Mouse (Mus musculus) adrenal gland, adult 18-20 months (tissue): ENCODE results near the gene Cdpf1. TPM values are rescaled to one million over a fixed set of nuclear protein-coding genes. Genes with fewer than 3 reads are reported as not detected.

Source experiments
- DNase-seq, 2 experiments: peaks; one replicate each; pipeline ENCODE4 v3.0.0; 2021 to 2022; ENCODE audit warnings: low spot score in 2 of 2
- long read RNA-seq, 2 experiments: library from polyadenylated mRNA; stranded (forward); transcript quantifications; one replicate each; pipeline ENCODE4 v2.0.0; 2021
- total RNA-seq, 2 experiments: library from RNA; stranded (reverse); gene quantifications; 1 replicate in 1 of 2; 2 replicates in 1 of 2; pipeline ENCODE4 v1.2.3; 2021

The Cdpf1 gene
- total RNA-seq: 10 to 100 TPM; 18.8 to 26.6 TPM
- long read RNA-seq, experiment 1, partial matches to known transcripts: 1 of 7 reads
- long read RNA-seq, experiment 1, other reads (novel, unspliced or antisense): 1 of 7 reads
- long read RNA-seq, experiment 2, transcript Cdpf1-205 (4 exons, 566 nt): major isoform, 7 of 23 reads
- long read RNA-seq, experiment 2, transcript Cdpf1-201 (5 exons, 997 nt): minor isoform, 6 of 23 reads
- long read RNA-seq, experiment 2, partial matches to known transcripts: 5 of 23 reads
- long read RNA-seq, experiment 2, other reads (novel, unspliced or antisense): 2 of 23 reads

DNA sequence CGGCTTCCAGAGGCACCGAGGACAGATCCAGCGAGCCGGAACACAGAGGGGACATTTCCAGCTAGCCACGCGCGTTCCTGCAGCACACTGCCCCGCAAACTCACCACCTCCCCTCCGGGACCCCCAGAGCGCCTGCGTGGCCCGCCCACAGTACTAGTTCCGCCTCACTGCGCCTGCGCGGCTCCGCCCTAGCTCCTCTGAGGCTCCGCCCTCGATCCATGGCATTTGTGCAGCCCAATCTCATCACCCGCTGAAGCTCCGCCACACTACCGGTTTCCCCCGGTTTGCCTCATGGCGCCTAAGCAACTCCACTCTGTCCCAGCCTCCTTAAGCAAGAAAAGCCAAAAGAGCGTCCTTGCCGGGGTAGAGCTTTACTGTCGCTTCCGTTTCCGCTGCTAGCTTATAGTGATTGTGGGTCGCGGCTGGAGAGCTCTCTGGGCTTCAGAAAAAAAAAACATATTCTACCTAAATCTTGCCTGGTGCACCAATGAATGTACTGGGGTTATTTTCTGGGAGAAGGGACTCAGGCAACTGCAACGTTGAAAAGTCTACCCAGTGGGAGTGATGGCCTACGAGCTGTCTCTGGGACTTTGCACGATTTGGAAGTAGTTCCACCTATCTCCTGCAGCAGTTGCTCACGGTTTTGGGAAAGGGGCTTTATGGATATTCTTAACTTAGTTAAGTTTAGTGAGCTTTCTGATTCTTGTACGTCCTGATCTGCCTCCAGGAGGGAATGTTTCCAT is at the start of gene Cdpf1:
Gene Cdpf1, minus strand, starts transcription at position 163 of the 743 bp plus-strand sequence.
- peak; percentile 100 for DNase-seq

- peak; percentile 83 for DNase-seq
These were observed 48.1 kb upstream of the Cdpf1 start, which contains the start of gene Gtse1 for GRCm38 (mm10) chr15:85859490-85860031. TSS of gene Gtse1 (plus strand) at chr15:85859745.

DNA sequence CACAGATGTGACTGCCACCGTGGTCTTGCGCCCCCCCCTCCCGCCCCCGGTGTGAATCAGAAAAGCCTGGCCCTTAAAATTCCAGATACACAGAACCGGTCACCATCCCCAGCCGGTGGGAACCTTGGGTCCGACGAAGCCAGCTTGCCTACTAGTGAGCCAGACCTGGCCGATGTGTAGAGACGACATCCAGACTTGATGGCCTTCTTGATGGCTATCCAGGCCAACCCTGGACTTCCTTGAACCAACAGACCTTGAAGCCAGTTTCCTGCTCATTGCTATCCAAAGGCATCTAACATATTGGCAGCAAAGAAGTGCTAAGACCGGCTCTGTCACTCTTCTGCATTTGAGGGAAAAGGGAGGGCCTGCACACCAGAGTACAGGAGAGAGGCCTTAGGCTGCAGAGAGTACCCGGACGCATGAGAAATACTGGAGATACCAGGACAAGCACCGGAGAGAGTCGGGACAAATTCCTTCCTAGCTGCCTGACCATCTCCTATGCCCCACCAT is 47.5 kb upstream of the Cdpf1 start:
- no peak for DNase-seq

DNA sequence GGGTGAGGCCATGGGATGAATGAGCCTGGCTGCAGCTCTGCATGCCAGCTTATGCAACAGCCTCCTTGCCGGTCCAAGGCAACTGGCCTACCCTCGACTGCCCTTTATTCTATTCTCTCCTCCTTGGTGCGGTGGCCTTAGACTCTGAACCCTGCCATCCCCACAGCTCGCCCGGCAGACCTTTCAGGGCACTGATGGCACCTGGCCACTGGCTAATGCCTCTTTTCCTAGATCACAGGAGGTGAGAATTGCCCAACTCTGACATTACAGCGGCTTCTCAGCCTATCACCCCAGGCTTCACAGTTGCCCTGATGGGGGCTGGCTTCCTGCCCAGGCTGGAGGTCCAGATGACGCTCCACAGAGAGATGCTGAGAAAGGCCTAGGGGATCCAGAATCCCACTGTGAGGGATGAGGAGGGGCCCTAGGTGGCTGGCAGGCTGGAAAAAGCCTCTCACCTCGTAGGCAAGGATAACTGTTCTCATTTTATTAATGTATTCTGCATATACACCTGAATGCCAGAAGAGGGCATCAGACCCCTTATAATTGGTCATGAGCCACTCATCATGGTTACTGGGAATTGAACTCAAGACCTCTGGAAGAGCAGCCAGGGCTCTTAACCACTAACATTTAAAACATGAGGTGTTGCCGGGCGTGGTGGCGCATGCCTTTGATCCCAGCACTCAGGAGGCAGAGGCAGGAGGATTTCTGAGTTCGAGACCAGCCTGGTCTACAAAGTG is 40.3 kb upstream of the Cdpf1 start:
- no peak for DNase-seq

DNA sequence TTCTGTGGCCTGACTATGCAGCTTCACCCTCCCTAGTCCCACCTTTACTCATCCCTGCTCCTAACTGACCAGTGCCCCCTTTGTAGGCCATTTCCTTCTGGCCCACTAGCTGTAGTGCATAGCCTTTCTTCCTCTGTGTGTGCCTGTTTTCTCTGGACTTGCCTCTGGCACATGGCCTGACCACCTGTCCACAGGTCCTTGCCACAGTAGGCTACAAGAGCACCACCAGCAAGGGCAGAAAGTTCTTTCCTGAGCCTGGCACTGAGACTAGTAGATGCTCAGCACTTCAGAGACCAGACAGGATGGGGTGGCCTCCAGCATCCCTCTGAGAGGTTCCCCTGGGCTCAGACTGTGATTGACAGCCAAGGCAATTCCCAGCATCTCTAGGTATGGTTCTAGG is 33.6 kb upstream of the Cdpf1 start:
- no peak for DNase-seq

DNA sequence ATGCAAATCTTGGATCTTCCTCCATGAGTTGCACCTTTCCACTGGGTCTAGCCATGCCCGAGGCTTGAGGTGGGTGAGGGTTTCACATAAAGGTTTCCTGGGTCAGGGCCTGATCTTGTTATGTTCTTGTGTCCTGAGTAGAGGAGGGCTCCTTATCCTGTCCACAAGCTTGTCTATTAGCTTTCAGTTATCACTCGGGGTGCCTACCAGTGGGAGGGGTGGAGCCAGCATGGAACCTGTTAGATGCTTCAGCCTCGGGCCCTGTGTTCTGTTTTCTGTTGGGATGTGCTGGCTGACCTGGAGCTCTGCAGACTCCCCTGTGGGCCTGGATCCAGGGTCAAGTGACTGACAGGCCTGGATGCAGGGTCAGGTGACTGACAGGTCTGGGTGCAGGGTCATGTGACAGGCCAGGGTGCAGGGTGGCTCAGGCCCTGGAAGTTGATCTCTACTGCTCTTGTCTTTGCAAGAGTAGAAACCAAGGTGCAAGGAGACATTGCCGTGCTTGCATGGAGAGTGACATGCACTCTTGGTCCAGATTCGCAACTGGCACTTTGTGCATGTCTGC is 30.4 kb upstream of the Cdpf1 start:
- DNase-seq: no peak

- no peak for DNase-seq
These were observed 29.5 kb upstream of the Cdpf1 start for GRCm38 (mm10) chr15:85840983-85841382.

GRCm38 (mm10) chr15:85836887-85837286 is 25.4 kb upstream of the Cdpf1 start:
- no peak for DNase-seq

DNA sequence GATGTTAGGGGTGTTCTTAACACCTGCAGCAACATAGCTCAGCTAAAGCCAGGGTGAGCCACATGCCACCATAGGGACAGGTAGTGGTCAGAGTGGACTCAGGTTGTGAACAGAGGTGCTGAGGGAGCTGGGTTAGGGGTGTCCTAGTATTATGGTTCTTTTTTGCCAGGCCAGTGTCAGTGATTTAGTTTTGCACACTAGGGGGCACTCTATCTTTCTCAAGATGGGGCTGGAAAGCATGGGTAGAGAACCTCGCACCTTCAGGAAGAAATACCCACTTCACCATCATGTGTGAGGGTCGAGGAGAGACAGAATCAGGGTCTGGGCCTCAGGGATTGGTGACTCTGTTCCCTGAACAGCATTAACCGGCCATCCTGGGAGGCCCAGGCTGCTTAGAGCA is 23.8 kb upstream of the Cdpf1 start:
- DNase-seq: no peak

DNA sequence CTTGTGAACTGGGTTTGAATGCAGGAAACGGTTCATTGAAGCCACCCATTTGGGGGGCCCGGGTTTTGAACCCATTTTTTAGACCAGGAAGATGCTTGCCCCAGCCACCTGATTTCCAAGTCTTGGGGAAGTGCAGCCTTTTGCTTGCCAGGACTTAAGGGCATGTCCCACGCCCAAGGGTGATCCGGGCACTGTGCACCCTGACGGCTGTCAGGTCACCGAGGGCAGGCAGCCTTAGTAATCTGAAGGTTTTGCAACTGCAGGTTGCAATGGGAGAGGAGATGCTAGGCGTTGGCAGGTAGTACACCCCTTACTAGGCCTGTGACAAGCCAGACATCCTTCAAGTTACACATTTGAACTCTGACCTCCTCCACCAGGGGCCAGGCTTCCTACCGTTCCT is 21.1 kb upstream of the Cdpf1 start:
- DNase-seq: no peak

DNA sequence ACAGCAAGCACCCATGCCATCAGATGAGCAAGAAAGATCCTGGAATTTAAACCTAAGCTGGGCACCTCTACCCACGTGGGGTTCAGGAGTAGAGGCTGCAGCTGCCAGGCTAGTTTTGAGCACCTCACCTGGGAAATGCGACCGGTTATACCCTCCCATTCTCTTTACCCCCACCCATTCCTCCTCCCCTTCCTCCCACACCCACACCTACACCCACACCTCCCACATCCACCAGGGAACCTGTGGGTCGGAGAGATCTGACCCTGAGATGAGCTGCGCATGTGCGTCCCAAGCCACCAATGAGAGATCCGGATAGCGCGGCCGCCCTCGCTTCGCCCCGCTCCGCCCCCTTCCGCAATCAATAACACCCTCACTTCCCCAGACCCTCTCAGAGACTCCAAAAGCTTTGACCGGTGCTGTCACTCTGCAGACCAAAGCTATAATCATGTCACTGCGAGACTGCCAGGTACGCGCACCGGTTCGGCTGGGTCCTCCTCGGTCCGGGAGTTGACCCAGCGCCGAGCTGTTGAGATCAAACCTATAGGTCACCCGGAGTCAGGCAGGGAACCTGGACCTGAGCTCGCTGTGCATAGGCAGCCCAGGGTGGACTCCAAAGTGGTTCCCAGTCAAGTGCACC is 20.6 kb upstream of the Cdpf1 start, which contains the start of gene Ttc38:
Gene Ttc38, plus strand, starts transcription at position 353 of the 637 bp plus-strand sequence.
- peak; percentile 82 to 84 for DNase-seq

- no peak for DNase-seq
These were observed 18.0 kb upstream of the Cdpf1 start for GRCm38 (mm10) chr15:85829470-85829869.

GRCm38 (mm10) chr15:85828071-85828470 is 16.6 kb upstream of the Cdpf1 start:
- DNase-seq: no peak

GRCm38 (mm10) chr15:85826676-85827075 is 15.2 kb upstream of the Cdpf1 start:
- DNase-seq: no peak

DNA sequence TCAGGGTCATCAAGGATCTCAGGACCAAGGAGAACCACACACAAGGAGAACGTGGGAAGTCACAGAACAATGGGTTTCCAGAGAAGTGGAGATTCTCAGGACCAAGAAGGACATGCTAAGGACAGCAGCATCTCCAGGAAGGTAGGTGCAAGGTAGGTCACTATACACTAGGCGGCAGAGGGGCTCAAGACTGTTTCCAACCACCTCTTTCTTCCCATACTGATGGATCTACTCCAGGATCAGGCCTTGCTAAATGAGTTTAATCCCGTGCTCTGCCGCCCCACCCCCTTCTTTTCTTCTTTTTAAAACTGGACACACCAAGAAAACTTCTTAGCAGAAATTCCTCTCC is 10.5 kb upstream of the Cdpf1 start:
- DNase-seq: no peak

- peak; percentile 51 to 52 for DNase-seq
These were observed 9.9 kb upstream of the Cdpf1 start, which contains the start of gene Pkdrej for GRCm38 (mm10) chr15:85821203-85822010. TSS of gene Pkdrej (minus strand) at chr15:85821734.

DNA sequence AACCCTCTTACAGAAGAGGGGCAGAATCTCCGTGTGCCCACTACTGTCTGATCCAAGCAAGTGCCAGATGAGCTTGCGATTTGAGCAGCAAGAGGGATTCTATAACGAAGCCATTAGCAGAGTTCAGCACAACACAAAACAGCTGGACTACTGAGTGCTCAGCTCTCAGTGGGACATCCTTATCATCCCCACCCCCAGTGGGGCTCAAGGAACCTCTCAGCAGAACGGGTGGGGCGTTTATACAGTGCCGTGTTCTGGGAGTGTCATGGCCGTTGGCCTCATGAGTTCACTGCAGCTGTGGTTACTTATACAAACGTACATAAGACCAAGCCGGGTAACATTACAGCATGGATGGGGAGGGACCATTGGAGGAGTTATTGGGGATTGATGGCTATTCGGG is 1.9 kb upstream of the Cdpf1 start:
- no peak for DNase-seq

DNA sequence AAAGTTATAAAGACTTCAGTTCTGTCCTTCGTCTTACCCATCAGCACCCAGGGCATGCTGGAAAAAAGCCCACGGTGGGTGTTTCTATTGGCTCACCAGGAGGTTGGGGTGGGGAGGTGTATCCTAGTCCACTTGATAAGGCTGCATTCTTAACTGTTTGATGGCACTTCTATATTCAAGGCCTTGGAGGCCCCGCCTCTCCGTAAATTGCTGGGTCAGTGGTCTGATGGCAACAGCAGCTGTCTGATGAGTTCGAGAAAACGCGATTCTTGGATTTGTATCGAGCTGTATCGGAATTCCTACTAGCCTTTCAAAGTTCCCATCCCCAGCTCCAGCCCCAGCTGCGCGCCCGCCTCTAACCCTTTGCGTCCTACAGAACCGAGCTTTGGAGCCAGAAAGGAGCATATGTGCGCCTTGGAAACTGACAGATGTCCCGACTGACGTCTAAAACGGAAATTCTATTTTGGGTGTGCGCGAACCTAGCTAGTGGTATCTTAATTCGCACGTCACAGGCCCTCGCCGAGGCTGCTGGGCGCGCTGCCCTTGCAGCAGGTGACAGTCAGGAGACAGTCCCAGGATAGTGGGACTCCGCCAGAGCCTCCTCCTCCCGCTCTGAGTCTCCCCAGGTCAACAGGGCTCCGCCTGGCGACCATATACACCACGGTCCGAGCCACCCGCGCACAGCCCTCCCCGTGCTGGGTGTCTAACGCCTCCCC is 533 bp downstream of the Cdpf1 start:
- no peak for DNase-seq

DNA sequence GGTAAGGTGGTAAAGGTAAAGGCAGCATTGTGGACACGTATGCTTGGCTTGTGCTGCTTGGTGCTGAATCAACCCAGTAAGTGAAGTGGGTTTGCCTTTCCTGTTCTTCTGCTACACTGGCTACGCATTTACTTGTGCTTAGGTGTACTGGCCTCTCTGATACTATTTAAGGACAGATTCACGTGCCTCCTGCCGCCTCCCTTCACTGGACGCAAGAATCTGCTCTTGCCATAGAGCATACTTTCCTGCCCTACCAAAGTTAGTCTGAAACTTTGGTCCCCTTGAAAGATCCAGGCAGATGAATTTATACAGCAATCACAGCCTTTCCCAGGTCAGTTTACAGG is 1.1 kb downstream of the Cdpf1 start:
- DNase-seq: no peak
